Mouse (Mus musculus) c-Kit-positive CD71-positive TER-119-negative erythroid progenitor cells, embryonic 14.5 days (primary cell): Measurements from ENCODE around the gene Tshr.

Experiments
- DNase-seq: peaks from one replicate; pipeline ENCODE4 v3.0.0-alpha.2; 2013; ENCODE audit warnings: low read depth

Gene Tshr

DNA sequence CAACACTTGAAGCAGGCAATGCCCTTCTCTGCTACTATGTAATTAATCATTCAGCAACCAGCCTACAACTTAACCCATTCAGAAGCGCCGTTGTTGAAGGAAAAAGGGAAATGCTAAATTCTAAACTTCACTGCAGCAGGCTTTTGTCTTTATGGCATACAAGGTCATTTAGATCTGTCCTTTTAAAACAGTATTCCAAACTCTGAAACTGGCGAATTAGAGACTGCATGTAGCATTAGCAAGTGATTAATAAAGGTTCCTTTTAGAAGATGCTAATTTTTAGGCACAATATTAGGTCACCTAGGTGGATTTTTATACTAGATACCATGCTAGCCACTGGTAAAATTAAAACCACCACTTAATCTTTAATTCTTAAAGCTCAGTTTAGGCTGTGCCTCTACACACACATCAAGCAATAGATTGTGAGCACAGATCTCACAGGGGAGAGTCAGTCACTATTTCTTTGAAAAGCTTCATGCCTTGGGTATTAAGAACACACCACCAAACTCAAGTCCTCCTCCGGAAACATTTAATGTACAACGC lies 203.2 kb downstream of the Tshr start:
- DNase-seq: no peak

DNA sequence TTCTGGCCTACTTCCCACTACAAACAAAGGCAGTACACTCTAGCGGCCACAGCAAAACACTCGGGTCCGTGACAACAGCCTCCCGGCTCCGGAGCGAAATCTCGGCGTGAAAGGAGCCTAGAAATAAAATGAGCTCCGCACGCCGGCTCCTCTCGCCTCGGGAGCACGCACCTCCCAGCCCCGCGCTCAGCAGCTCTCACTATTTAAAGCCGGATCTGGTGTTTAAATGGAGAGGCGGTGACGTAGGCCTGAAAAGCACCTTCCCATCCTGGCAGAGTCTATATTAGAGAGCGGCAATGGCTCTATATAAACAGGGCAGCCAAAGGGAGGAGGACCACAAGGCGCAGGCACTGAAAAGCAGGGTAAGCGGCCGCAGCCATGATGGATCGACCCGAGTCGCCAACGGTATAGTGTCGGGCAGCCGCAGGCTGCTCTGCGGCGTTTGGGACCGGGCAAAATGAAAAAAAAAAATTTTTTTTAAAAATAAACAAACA lies 203.9 kb downstream of the Tshr start:
- peak; percentile 90 for DNase-seq

DNA sequence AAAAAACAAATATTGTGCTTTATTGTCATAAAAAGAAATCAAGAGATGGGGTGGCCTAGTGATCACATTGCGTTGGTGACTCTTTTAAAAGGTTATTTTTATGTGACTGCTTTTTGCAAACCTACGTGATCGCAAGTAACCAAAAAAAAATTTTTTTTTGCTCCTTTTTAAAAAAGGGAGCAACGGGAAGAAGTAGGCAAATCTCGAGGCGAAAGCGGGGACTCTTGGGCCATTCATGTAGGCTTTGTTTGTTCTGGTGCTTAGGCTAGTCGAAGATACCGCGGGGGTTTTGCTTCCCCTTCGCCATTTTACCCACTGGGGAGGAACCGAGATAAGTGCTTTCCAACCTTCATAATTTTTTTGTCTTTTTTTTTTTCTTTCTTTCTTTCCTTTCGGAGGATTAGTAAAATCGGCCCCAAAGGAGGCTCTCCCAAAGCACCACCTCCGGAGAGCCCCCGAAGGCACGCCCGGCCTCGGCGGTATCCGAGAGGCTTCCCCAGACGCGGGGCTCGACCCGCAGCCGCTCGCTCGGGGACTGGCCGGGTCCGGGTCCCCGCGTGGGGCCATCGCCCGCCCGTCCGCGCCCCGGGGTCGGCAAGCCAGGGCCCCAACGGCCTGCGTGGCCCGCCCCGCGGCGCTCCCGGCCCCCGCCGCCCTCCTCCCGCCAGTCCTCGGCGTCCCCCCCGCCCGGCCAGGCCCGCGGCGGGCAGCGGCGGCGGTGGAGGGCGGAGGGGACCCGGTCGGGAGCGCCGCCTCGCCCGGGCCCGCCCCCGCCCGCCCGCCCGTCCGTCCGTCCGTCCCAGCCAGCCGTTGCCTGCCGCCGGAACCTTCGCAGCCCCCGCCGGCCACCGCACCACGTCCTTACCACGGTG lies 204.5 kb downstream of the Tshr start:
- no peak for DNase-seq

DNA sequence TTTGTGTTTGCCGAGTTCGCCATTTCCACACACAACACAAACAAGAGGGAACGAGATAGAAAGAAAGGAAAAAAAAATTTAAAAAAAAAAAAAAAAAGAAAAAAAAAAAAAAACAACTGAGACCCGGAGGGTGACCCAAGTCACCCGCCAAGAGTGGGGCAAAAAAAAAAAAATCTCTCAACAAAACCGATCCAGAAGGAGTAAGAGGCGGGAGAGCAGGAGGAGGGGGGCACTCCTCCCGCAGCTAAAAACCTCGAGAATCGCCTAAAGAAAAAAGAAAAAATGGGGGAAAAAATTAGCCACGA lies 205.1 kb downstream of the Tshr start:
- DNase-seq: no peak

DNA sequence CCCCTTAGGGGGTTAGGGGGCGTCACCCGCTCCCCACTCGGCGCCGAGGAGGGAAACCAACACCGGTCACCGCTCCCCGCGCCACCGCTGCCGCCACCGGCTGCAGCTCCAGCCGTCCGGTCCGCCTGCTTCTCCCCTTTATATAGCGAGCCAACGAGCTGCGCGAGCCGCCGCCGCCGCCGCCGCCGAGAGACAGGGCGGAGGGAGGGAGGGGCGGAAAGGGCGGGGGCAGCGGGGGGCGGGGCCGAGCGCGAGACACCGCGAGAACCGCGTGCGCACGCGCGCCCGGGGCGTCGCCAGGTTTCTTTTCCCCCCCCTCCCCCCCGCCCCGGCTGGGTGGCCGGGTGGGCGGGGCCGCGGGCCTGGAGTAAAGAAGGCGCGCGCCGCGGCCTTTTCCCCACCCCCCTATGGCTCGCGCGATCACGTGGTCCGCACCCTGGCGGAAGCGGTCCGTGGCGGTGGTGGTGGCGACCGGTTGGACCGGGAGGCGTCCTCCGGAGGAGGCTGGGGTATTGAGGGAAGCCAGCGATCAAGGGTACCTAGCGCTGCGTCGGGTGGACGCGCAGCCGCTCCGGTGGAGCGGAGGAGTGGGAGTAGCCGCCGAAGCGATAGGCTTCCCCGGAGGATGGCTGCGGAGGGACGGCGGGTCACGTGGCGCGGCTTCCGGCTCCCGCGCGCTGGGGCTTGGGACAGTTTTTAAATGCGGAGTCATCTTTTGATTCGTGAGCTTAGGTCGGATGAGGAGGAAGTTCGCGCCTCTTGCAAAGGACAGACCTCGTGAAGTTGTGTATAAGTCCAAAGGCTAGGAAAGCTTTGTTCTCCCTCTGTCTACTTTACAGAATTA lies 205.7 kb downstream of the Tshr start, which contains the start of gene Gtf2a1:
Gtf2a1 (minus strand) TSS at position 641 of the 844 bp plus-strand sequence.
- DNase-seq: peak; percentile 87

DNA sequence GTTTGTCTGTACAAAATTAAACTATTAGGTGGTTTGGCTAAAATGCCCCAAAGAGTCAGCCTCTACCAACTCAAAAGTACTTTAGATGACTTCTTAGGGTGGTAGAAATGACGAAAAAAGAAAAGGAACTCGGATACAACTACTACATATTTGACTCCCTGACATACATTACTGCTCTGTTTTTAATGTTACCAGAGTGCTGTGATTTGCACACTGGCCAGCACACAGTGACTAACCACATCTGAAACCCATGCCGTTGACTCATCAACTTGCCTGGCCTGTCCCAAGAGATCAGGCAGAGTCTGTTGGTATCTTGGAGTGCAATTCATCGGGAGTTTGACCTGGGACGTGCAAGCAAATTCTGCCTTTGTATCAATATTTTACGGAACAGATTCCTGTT lies 206.4 kb downstream of the Tshr start:
- no peak for DNase-seq

DNA sequence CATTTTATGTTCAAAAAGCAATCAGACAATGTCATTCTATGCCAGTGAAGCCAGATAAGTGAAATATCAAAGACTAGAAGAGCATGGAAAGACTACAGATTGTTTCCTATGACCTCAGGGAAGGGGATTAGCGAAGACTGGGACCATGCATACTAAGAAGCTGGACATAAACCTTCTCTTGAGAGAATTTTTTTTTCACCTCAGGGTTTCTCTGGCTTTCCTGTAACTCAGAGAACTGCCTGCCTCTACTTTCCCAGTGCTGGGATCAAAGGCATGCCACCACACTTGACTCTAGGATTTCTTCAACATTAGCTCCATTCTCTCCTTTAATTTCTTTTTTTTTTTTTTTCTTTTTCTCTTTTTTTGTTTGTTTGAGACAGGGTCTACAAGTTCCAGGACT lies 206.8 kb downstream of the Tshr start:
- no peak for DNase-seq

DNA sequence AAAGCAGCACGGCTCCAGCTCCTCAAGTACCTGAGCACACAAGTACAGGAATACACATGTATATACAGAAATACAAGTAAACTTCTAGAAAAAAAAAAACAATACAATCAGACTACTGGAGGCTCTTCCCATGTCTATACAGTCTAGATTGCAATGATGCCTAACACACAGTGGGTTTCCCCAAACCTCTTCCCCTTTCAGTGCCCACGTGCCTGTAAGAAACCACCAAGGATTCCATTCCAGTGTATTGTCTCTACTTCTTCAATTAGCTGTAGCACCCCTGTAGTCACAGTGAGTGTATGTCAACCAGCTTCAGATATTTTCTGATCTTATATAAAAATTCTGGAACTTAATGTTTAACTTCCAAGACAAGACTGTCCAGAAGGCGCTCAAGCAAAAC lies 207.8 kb downstream of the Tshr start:
- DNase-seq: no peak
